Mouse (Mus musculus): ENCODE results near the gene Syngr4.
"Not testable (repeated sequence)": the region's sequence is repeated elsewhere in the genome, so short reads cannot be mapped to it uniquely, and the experiment has no call there.

Syngr4 gene

DNA sequence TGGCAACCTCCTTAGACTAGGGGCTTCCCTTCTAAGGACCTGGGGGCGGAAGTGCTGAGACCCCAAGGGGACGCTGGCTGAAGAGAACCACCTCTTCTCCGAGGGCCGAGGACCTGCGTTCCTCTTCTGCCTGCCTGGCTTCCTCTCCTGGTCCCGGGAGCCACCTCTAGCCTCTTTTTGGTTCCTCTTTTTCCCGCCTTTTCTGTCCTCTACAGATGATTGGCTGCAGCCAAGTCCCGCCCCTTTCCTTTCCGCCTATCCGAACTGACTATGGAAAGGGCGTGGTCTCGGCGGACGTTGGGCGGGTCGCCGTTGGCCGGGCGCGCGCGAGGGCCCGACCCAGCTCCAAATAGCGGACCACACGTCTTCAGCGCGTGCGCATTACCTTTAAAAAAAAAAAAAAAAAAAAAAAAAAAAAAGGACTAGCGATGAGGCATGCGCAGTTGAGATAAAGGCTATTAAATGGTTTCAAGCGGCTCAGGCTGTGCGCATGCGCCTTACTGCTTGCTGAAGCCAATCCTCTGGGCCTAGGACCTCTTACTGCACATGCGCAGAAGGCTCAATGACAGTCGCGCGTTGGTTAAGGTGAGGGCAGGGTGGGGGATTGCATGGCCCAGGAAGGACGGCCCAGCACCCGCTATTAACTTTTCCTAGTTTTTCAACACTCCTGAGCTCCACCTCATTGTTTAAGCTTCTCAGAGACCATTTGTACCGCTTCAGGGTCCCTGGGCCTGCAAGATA is at the start of gene Syngr4, which contains the start of gene Tmem143:
Gene Syngr4, minus strand, starts transcription at position 198 of the 741 bp plus-strand sequence.
Gene Tmem143, plus strand, starts transcription at position 425 of the 741 bp plus-strand sequence.
- peak; percentile 98 for DNase-seq (ENCODE audit: low read depth)

DNA sequence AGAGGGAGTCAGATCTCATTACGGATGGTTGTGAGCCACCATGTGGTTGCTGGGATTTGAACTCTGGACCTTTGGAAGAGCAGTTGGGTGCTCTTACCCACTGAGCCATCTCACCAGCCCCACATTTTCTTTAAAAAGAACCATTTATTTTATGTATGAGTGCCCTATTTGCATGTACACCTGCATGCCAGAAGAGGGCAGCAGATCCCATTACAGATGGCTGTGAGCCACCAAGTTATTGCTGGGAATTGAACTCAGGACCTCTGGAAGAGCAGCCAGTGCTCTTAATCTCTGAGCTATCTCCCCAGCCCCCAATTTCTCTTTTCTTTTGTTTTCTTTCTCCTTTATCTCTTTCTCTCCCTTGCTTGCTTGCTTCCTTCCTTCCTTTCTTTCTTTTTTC is 46.8 kb upstream of the Syngr4 start:
- DNase-seq (ENCODE audit: low read depth) = peak; percentile 48

DNA sequence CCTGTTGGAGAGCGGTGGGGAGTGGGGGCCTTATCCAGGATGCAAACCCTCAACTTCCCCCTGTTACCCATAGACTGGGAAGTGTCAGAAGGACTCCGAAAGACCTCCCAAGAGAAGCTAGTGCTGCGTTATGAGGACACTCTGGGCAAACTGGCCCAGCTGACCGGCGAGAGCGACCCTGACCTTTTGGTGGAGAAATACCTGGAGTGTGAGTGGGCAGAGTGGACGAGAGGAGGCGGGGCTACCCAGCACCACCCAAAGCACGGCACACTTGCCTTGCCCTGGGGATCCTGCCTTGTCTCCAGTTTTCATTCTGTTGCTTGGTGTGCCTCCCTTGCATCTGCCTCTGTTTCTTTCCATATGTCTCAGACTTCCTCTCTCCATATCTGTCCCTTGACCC is 45.5 kb upstream of the Syngr4 start:
- no peak for DNase-seq (ENCODE audit: low read depth)

DNA sequence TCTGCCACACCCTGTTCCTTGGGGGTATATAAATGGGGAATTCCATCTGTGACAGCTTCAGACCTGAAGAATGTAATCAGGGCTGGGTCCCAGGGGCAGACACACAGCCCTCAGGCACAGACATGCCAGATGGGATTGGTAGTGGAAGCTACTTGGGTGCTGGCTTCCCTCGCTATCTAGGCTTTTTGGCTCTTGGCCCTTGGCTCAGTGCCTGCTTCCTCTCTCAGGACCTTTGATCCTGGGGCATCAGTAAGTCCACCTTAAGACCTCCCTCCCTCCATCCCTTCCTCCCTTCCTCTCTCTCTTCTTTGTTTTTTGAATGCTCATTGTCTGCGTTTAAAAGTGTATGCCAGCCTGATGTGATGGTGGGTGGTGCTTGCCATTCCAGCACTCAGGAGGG is 43.3 kb upstream of the Syngr4 start:
- no peak for DNase-seq (ENCODE audit: low read depth)

DNA sequence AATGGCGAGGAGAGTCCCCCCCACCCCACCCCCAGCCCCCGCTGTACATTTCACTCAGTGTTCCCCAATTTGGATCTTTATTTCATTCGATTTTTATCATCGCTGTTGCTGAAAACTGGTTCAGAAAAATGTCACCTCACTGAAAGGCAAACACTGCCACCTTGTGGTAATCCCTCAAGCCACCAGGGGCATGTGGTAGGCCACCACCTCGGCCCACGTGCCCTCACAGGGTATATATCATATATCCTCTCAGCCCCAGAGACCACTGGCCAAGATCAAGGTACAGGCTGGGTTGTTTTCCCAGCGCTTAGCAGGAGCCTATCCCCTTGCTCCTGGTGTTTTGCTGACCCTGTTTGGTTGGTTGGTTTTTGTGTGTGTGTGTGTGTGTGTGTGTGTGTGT is 38.6 kb upstream of the Syngr4 start:
- peak; percentile 89 for DNase-seq (ENCODE audit: low read depth)

DNA sequence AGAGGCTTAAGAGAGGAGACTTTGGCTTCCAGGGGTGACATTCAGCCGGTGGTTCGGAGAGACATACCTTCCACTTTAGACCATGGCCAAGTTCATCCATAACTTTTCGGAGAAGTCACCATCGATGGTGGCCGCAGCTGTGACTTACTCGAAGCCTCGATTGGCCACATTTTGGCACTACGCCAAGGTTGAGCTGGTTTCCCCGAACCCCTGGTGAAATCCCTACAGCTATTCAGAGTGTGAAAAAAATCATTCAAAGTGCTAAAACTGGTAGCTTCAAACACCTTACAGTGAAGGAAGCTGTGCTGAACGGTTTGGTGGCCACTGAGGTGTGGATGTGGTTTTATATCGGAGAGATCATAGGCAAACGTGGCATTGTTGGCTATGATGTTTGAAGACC is 37.3 kb upstream of the Syngr4 start:
- not testable (repeated sequence) for DNase-seq (ENCODE audit: low read depth)

DNA sequence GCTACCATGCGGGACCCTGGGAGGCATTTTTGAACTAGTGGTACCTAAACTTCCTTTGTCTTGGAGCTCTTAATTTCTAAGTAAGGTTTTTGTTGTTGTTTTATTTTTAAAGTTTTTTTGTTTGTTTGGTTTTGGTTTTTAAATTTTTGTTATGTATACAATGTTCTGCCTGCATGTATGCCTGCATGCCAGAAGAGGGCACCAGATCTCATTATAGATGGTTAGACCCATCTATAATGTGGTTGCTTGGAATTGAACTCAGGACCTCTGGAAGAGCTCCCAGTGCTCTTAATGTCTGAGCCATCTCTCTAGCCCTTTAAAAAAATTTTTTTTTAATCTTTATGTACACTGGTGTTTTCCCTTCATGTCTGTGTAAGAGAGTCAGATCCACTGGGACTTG is 33.2 kb upstream of the Syngr4 start:
- peak; percentile 32 for DNase-seq (ENCODE audit: low read depth)

DNA sequence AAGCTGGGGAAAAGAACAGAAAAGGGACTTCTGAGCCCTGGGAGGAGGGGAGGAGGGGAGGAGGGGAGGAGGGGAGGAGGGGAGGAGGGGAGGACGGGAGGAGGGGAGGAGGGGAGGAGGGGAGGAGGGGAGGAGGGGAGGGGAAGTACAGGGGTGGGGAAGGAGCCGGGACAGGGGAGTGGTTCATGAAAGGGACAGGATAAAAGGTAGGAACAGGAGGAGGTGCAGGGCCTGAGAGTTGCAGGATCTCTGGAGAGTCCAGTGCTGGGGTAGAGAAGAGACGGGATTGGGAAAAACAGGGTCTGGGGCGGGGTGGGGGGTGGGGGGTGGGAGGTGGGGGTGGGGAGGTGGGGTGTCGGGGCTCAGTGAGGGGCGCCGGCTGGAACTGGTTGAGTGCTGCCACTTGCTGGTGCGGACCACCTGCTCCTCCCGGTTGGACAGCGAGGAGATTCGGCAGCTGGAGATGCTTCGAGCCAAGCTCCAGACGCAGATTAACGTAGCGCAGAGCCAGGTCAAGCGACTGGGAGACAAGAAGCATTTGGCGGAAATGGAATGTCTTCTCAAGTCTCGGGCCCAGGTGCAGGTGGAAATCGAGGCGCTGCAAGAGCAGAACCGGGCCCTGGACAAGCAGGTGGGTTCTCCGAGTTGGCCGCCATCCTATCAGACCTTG is 32.2 kb upstream of the Syngr4 start:
- DNase-seq (ENCODE audit: low read depth) = no peak

DNA sequence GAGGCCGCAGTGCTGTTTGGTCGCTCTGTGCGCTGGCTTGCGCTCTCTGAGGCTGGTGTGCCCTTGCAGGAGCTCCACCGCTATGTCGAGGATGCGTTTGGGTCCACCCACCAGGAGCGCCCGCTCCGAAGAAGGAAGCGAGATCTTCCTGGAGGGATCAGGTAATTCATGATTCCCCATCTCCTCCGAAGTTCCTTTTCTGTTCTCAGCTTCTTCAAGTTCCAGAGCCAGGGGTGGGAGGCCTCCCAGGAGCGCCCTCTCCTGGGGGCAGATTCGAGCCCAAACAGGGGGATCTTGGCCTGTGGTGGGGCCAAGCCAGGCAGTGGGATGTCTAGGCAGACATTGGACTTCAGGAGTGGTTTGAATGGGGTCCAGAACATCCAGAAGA is 27.9 kb upstream of the Syngr4 start:
- DNase-seq (ENCODE audit: low read depth) = no peak

DNA sequence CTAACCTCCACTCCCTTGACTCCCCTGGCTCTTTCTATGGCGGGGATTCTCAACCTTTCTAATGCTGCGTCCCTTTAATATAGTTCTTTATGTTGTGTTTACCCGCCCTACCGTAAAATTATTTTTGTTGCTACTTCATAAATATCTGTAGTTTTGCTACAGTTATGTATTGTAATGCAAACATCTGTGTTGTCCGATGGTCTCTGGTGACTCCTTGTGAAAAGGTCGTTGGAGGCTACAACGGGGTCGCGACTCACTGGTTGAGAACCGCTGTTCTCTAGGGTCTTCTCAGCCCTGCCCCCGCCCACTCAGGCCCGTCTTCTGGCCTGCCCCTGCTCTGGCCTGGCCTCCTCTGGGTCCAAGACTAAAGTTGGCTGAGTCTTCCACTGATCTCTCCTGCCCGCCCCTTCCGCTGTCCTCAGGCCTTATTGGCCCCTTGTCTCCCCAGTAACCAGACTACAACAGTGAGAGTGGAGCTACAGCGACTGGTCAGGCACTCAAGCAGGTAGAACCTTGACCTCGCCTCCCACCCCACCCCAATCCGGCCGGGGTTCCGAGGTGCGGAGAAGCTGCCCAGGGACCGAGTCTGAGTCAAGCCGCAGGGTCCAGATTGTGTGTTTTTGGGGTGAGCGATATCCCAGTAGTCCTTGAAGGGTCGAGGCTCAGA is 27.4 kb upstream of the Syngr4 start, which contains the start of gene Ccdc114:
Gene Ccdc114, plus strand, starts transcription at position 311 of the 667 bp plus-strand sequence.
- DNase-seq (ENCODE audit: low read depth) = no peak

DNA sequence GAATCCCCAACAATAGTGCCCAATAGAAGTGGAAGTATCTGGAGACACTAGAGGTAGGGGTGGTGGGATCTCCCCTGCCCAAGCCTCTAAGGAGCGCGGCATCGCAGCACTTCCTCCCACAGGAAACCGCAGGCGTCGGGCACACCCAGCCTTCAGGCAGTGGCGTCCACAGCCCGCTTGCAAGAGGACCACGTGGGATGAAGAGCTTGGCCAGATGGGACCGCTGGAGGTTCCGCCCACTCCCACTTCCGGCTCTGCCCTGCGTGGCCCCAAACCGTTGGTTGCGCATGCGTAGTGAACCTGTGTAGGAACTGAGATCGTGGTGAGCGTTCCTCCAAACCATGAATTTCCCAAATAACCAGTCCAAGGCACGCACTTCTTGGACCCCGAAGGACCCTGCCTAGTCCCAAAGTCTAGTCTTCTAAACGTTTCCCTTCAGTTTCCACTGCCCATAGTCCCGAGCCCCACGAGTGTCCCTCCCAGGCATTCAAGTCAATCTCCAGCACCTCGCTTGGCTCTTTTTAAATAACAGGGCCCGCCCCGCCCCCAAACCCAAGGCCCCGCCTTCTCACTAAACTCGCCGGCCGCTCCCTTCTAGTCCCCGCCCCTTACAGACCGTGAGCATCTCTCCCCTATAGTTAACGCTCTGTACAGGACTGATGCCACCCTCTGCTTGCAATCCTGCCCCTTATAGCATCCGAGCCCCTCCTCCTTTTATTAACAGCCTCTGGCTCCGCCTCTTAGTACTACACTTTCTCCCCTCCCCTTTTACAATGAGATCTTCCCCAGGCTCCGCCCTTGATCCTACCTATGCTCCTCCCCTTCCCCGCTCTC is 26.6 kb upstream of the Syngr4 start:
- DNase-seq (ENCODE audit: low read depth) = no peak

DNA sequence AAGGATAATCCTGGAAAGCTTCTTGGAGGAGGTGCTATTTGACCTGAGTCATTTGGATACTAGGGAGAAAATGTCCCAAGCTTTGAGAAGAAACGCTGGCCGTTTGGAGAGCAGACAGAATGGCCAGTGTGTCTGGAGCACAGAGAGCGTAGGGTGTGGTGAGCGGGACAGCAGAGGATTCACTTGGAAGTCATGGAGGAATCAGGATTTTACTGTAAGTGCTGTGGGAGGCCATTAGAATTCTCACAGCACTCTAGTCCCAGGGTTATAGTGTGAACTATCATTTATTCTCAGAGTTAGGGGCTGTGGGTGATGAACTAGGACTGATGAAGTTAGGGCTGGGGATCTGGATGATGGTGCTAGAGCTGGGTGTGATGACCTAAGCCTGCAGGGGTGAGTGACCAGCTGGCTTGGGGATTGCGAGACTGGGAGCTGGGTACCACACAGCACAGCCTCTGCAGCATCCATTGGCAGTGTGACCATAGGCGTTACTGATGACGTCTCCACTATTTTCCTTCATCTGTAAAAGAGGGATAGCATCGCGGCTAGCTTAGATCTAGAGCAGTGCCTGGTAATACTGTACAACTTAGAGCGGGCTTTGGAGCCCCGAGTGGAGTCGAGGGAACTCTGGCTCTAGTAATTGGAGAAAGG is 25.6 kb upstream of the Syngr4 start:
- DNase-seq (ENCODE audit: low read depth) = no peak

DNA sequence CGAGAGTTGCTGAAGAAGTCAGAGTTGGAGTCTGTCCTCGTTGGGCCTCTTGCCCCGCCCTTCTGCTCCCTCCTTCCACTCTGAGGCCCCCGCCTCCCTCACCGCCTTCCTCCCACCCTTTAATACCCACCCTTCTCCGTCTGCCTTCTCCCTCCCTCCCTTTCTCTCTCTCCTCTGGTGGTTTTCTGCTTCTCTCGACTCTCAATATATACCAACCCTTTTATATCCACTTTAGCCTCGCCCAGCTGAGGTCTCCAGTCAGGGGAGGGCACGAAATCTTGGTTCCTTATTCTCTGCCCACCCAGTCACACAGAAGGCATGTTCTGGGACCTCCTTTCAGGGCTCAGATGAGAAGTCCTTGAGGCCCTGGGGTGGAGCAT is 24.7 kb upstream of the Syngr4 start, which contains the start of gene Emp3:
Gene Emp3, minus strand, starts transcription at position 163 of the 380 bp plus-strand sequence.
- DNase-seq (ENCODE audit: low read depth) = peak; percentile 91

DNA sequence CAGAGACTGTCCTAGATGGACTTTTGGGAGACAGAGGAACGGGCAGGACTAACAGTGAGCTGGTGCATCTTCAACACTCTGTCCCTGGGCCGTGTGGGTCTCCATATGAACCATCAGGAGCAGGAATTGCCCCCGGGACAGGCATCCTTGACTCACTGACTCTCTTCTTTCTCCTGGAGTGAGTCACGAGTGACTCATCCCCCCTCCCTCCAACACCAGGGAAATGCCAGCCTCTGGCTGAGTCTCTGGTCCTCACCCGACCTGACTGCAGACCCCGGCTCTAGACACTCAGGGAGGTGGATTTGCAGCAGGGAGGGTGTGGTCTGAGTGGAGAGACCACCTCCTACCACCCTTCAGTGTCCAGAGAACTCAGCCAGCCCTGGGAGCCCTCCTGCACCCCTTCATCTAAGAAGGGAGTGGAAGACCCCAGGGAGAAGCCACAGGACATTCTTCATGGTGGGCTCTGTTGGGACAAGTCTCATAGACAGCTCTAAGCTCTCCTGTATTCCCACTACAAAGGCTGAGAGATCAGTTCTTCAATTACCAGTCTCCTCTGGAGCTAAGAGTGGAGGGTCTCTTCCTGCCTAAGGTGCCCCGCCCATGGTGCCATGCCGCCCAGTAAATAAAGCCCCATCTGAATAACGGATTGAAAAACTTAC is 24.2 kb upstream of the Syngr4 start:
- DNase-seq (ENCODE audit: low read depth) = peak; percentile 95

DNA sequence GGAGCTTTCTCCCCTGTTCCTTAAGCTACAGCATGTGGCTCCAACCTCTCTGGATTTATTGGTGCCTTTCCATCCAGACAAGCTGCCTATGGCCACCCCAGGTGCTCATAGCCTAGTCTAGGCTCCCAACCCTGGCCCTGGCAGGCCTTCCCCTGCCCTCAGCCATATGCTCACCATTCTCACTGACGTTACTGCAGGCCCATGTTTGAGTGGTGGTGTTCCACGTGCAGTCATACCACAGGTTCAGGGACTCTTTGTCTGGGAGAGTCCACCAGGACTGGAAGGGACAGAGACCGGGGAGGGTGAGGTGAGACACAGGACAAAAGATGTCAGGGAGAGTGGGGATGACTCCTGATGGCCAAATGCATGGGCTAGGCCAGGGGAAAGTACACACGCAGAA is 23.2 kb upstream of the Syngr4 start:
- no peak for DNase-seq (ENCODE audit: low read depth)

DNA sequence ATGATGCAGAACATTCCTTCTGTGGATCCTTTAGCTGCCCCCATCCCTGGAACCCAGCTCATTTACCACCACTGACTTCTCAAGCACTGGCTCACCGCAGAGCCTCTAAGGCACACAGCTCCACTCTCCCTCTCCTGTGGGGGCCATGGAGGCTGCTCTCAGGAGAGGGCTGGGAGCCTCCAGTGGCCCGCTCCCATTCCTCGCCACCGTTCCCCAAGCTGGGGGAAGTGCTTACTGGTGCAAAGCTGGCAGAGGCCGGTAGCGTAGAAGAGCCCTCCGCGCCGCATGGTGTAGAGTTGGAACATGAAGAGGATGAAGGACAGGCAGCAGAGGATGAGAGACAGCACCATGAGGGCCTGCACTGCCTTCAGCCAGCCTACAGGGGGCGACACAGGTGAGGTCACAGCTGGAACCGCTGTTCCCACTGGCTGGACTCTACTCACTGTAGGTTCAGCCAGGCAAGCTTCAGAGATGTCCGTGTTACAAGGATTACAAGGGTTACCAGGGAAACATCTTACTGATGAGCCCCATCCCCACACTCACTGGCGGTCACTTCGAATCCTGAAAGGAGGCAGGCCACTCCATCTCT is 22.7 kb upstream of the Syngr4 start:
- DNase-seq (ENCODE audit: low read depth) = no peak

DNA sequence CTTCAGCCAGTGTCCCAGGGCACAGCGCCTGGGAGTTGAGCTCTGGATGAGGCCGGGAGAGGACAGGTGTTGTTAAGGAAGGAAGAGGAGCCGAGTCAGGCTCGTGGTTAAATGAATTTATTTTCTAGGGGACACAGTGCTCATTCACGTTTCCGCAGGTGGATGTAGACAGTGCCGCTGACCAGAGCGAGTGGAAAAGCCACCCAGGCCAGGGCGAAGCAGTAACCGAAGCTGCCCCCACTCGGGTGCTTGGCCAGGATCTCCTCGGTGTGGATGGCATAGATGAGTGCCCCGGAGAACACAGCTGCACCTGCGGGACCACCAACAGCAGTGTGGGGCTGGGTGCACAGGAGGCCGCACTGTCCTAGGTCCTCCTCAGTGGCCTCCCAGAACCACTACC is 21.4 kb upstream of the Syngr4 start:
- DNase-seq (ENCODE audit: low read depth) = no peak

DNA sequence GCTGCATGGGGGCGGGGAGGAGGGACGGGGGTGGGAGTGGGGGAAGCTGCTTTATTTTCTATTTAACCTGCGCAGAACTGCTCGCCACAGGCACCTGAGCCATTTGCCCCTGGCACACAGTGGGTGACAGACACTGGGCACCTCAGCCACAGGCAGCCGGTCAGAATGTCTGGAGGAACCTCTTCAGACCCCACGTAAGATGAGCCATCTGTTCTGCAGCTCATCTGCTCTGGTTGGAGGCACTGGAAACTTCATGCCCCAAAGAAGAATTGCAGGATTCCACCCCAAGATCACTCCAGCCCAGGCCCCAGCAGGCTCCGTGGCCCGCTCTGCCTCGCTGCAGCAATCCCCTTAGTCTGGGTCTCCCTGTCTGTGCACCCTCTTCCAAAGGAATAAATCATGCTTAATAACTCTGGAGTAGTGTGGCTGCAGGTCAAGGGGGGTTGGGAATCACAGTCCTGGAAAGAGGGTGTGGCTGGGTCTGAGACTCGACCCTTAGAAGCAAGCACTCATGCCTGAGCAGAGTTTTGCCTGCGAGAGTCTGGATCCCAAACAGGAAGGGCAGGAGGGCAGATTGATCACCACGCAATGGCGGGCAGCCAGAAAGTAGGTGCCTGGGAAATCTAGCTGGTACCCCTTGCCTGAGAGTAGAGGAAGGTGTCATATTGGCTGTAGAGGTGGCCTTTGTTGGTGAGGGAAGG is 20.6 kb upstream of the Syngr4 start:
- peak; percentile 32 for DNase-seq (ENCODE audit: low read depth)

DNA sequence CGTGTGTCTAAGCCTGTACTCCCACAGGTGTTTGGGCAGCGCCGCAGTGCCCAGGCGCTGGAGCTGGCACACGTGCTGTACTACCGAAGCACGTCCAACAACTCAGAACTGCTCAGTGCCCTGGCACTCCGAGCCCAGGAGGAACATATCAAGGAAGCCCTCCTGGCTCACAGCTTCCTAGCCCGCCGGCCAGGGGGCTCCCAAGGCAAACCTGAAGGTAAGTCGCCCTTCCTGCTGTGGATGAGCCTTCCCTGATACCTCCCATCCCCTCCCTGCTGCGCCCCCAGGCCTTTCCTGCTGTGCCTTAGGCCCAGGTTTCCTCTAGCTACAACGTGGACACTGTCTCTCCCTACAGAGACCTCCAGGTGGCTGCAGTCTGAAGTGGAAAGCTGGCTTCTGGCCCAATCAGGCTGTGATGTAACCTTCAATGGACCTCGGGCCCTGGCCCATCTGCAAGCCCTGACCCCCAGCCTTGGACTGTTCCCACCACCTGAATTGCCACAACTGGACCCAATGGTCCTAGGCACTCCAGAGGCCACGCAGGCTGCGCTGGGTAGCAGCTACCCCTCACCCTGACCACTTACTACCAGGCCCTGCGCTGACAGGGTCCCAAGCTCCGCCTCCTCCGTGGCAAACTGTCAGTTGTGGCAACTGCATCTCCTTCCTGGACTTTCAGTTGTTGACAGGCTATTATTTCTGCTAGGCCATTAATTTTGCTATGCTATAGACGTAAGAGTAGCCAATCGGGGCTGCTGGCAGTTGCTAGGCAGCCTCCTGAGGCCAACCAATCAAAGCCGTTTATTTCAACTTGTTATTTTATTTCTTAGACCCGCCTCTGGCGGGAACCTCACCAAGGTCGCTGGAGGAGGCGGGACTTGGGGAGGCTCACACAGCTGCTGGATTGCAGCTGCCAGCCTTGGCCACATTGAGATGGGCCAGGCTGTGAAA is 19.8 kb upstream of the Syngr4 start:
- DNase-seq (ENCODE audit: low read depth) = peak; percentile 90
